Mouse (Mus musculus): ENCODE data around the gene Gm3625. TPM values are rescaled to one million over a fixed set of nuclear protein-coding genes. Genes with fewer than 3 reads are reported as not detected.
A peak's percentile ranks its signal among the peaks of the same experiment; 100 is the strongest.

Gm3625 gene
- polyA plus RNA-seq, 2 experiments = not detected

DNA sequence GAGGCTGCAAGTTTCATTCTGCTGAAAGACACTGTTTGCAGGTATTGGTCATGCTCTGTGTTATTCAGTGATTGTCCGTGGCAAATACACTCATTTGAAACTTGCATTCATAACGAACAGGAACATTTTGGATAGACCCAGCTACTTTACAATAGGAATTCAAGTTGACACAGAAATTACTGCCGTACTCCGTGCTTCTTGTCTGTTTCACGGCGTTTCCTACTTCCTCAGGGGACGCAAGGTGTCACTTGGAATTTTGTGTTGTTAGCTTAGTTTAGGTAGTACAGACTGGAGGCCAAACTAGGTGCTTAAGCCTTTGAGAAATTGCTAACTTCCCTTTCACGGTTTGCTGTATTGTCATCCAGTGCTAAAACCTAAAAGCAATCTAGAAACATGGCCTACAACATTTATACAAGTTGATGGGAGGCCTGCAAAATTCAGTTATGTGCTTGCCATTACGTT, 1.2 kb upstream of the Gm3625 start:
- no peaks in the 10 kb centered on the region for H3K9me3 ChIP-seq (ENCODE audit: control insufficient read depth, low read length)
- no peak overlapping the region for H3K27ac ChIP-seq (replicated peaks; ENCODE audit: low read depth, low read length)
- H3K4me3 ChIP-seq (replicated peaks; ENCODE audit: low read length) = peak overlapping the region; percentile 66
- H3K36me3 ChIP-seq (ENCODE audit: control insufficient read depth, insufficient read depth, low read length) = no peaks in the 10 kb centered on the region
- 56% methylated on average over 9 of the region's 9 CpGs for WGBS
- ATAC-seq (ENCODE audit: low FRiP score, low read depth) (no peak), DNase-seq (ENCODE audit: low spot score) (no peak)
- peak overlapping the region; percentile 77 for H3K4me2 ChIP-seq (replicated peaks; ENCODE audit: low read depth, low read length, severe bottlenecking)
- no peaks in the 10 kb centered on the region for H3K27me3 ChIP-seq (ENCODE audit: control insufficient read depth, insufficient read depth, low read length)
- H3K9ac ChIP-seq (ENCODE audit: low read depth, low read length, severe bottlenecking) = 0 out of 2 replicates have a peak overlapping the region, but pooled peaks have one; percentile 94
- peaks cover 8% of the 10 kb centered on the region for H3K4me1 ChIP-seq (ENCODE audit: control insufficient read depth, insufficient read depth, low read length)
- no peak for TF ChIP-seq POLR2A (IDR thresholded peaks at IDR 0.05; ENCODE audit: borderline replicate concordance, extremely low read depth, insufficient read depth, insufficient read length)

DNA sequence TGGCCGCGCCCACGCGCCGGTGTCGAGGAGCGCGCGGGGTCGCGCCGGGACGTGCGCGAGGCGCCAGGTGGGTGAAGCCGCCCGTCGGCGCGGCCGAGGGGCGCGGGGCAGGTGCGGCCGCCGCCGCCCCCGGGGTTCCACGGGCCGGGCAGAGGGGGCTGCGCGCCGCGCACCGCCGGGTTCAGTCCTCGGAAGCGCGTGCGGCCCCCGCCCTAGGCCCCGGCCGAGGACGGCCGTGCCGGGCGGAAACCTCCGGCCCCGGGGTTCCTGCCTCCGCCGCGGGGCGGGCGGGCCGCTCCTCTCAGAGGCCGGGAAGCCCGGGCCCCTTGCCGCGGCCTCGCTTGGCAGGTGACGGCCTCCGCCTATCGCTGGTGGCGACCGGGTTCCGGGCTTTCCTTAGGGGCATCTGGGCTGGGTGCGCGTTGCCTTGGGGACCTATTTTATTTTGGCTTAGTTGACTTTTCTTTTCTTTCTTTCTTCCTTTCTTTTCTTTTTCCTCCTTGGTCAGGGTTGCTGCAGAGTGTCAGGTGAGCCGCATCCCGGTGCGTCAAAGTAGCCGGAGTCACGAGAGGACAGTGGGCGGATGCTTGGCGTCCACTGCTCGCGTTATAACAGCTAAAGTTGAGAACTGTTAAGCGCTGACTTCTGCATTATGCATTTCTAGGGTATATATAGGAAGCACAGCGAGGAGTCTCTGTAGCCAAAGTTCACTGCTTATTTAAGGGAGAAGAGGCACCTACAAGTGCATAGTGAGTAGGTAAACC, 621 bp upstream of the Gm3625 start:
- Histone ChIP-seq H3K9ac (ENCODE audit: low read depth, low read length, severe bottlenecking) (peak overlapping the region; percentile 94), H3K27ac (replicated peaks; ENCODE audit: low read depth, low read length) (peak overlapping the region; percentile 81), H3K4me2 (replicated peaks; ENCODE audit: low read depth, low read length, severe bottlenecking) (peak overlapping the region; percentile 77)

DNA sequence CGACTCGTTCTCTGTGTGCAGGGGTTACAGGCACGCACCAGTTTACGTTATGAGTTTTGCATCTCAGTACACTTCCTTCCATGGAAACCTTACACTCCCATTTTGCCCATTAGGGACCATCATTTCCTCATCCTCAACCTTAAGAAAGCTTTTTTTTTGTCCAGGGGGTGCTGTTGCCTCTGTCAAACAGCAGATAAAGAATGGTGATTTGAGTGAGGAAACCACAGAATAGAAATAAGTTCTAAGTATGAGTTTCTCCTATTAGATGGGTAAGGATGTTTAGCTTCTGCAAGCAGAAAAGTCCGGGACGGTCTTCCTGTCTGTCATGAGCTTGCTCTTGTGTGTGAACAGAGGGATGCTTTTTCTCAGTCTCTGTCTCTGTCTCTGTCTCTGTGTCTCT, 702 bp downstream of the Gm3625 start:
- DNase-seq (ENCODE audit: low spot score) = no peak
- Histone ChIP-seq H3K9ac (ENCODE audit: low read depth, low read length, severe bottlenecking) (peak overlapping the region; percentile 94; the same call in 1 of the 2 replicates), H3K9me3 (ENCODE audit: control insufficient read depth, low read length) (no peaks in the 10 kb centered on the region), H3K27ac (replicated peaks; ENCODE audit: low read depth, low read length) (no peak overlapping the region), H3K4me2 (replicated peaks; ENCODE audit: low read depth, low read length, severe bottlenecking) (peak overlapping the region; percentile 77), H3K4me3 (replicated peaks; ENCODE audit: low read length) (peak overlapping the region; percentile 66; the same call in 1 of the 2 replicates), H3K27me3 (ENCODE audit: control insufficient read depth, insufficient read depth, low read length) (no peaks in the 10 kb centered on the region), H3K4me1 (ENCODE audit: control insufficient read depth, insufficient read depth, low read length) (peaks cover 8% of the 10 kb centered on the region), H3K36me3 (ENCODE audit: control insufficient read depth, insufficient read depth, low read length) (no peaks in the 10 kb centered on the region)
- TF ChIP-seq POLR2A (IDR thresholded peaks at IDR 0.05; ENCODE audit: borderline replicate concordance, extremely low read depth, insufficient read depth, insufficient read length) = no peak
- WGBS = 69% methylated on average over 6 of the region's 6 CpGs
- no peak for ATAC-seq (ENCODE audit: low FRiP score, low read depth)

More for the DNA sequence above, 621 bp upstream of the Gm3625 start:
- Histone ChIP-seq H3K27me3 (ENCODE audit: control insufficient read depth, insufficient read depth, low read length) (no peaks in the 10 kb centered on the region), H3K36me3 (ENCODE audit: control insufficient read depth, insufficient read depth, low read length) (no peaks in the 10 kb centered on the region), H3K4me1 (ENCODE audit: control insufficient read depth, insufficient read depth, low read length) (peaks cover 8% of the 10 kb centered on the region), H3K4me3 (replicated peaks; ENCODE audit: low read length) (peak overlapping the region; percentile 66), H3K9me3 (ENCODE audit: control insufficient read depth, low read length) (no peaks in the 10 kb centered on the region)
- under 1% methylated on average over 41 of the region's 80 CpGs for WGBS
- DNase-seq (ENCODE audit: low spot score) (peak; percentile 19), ATAC-seq (ENCODE audit: low FRiP score, low read depth) (peak; percentile 75)
- 0 out of 2 replicates have a peak, but pooled peaks have one; percentile 7 for TF ChIP-seq POLR2A (IDR thresholded peaks at IDR 0.05; ENCODE audit: borderline replicate concordance, extremely low read depth, insufficient read depth, insufficient read length)

DNA sequence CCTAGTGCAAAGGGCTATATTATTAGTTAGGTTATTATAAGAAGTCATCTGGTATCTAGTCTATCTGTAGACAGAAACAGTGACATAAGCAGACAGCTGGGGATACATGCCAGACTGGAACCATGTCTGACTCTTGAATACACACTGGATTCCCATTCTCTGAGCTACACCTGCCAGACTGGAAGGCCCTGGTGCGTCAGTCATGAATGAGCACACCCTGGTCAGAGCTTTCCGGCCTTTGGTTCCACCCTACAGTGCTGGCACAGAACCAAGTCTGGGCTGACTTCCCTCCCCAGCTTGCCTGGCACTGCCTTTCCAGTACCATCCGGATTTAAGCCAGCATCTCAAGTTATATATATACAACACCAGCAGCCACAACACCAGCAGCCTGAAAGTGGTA, 4.1 kb downstream of the Gm3625 start:
- H3K4me3 ChIP-seq (replicated peaks; ENCODE audit: low read length) = no peak overlapping the region
- H3K27me3 ChIP-seq (ENCODE audit: control insufficient read depth, insufficient read depth, low read length) = no peaks in the 10 kb centered on the region
- DNase-seq (ENCODE audit: low spot score) (peak; percentile 56), ATAC-seq (ENCODE audit: low FRiP score, low read depth) (peak; percentile 40)
- no peak for TF ChIP-seq POLR2A (IDR thresholded peaks at IDR 0.05; ENCODE audit: borderline replicate concordance, extremely low read depth, insufficient read depth, insufficient read length)
- no peak overlapping the region for H3K27ac ChIP-seq (replicated peaks; ENCODE audit: low read depth, low read length)
- H3K9ac ChIP-seq (ENCODE audit: low read depth, low read length, severe bottlenecking) = no peak overlapping the region
- H3K4me1 ChIP-seq (ENCODE audit: control insufficient read depth, insufficient read depth, low read length) = peaks cover 1% of the 10 kb centered on the region; the same call in 1 of the 2 replicates
- no peaks in the 10 kb centered on the region for H3K36me3 ChIP-seq (ENCODE audit: control insufficient read depth, insufficient read depth, low read length)
- no peaks in the 10 kb centered on the region for H3K9me3 ChIP-seq (ENCODE audit: control insufficient read depth, low read length)
- WGBS = 65% methylated on average over 3 of the region's 3 CpGs
- no peak overlapping the region for H3K4me2 ChIP-seq (replicated peaks; ENCODE audit: low read depth, low read length, severe bottlenecking)

DNA sequence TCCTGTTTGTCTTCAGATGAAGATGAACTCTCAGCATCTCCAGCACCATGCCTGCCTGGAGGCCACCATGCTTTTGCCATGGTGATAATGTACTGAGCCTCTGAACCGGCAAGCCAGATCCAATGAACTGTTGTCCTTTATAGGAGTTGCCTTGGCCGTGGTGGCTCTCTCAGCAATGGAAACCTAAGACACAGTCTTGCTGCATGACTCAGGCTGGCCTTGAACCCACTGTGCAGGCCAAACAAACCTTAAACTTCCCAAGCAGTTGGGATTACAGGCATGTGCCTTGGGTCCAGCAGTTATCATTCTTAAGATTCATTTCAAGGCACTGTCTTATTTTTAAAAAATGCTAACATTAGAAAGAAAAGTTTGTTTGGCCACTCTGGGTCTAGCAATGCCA, 4.9 kb downstream of the Gm3625 start:
- ATAC-seq (ENCODE audit: low FRiP score, low read depth) = no peak
- WGBS = 90% methylated on average over 2 of the region's 2 CpGs
- no peak overlapping the region for H3K9ac ChIP-seq (ENCODE audit: low read depth, low read length, severe bottlenecking)
- no peak overlapping the region for H3K4me3 ChIP-seq (replicated peaks; ENCODE audit: low read length)
- no peaks in the 10 kb centered on the region for H3K36me3 ChIP-seq (ENCODE audit: control insufficient read depth, insufficient read depth, low read length)
- no peaks in the 10 kb centered on the region for H3K27me3 ChIP-seq (ENCODE audit: control insufficient read depth, insufficient read depth, low read length)
- TF ChIP-seq POLR2A (IDR thresholded peaks at IDR 0.05; ENCODE audit: borderline replicate concordance, extremely low read depth, insufficient read depth, insufficient read length) = no peak
- no peak overlapping the region for H3K4me2 ChIP-seq (replicated peaks; ENCODE audit: low read depth, low read length, severe bottlenecking)
- H3K4me1 ChIP-seq (ENCODE audit: control insufficient read depth, insufficient read depth, low read length) = no peaks in the 10 kb centered on the region
- H3K9me3 ChIP-seq (ENCODE audit: control insufficient read depth, low read length) = no peaks in the 10 kb centered on the region
- no peak for DNase-seq (ENCODE audit: low spot score)
- no peak overlapping the region for H3K27ac ChIP-seq (replicated peaks; ENCODE audit: low read depth, low read length)
